Mouse (Mus musculus): ENCODE measurements around the gene Slc5a4a. TPM values are rescaled to one million over a fixed set of nuclear protein-coding genes. Genes with fewer than 3 reads are reported as not detected.

Gene Slc5a4a
- total and polyA plus RNA-seq, 2 experiments from 2014 or later: 0.12 TPM; not detected in 1

GRCm38 (mm10) chr10:76207262-76207796, 60.1 kb downstream of the Slc5a4a start:
- no peak overlapping the region for H3K27ac ChIP-seq (ENCODE audit: low read depth, low read length)
- 92% methylated on average over 13 of the region's 13 CpGs for WGBS
- no peak for ATAC-seq (ENCODE audit: low FRiP score)
- no peak for TF ChIP-seq CTCF (IDR thresholded peaks at IDR 0.05)
- H3K4me2 ChIP-seq (ENCODE audit: low read depth, low read length, poor library complexity, severe bottlenecking): no peak overlapping the region
- H3K36me3 ChIP-seq (ENCODE audit: insufficient read depth, low read length): peaks cover 38% of the 10 kb centered on the region
- H3K9me3 ChIP-seq (ENCODE audit: low read length): no peaks in the 10 kb centered on the region
- no peak for DNase-seq (ENCODE audit: low spot score)
- H3K9ac ChIP-seq (replicated peaks; ENCODE audit: low read length, poor library complexity, severe bottlenecking): no peak overlapping the region
- H3K27me3 ChIP-seq (ENCODE audit: insufficient read depth, low read length): no peaks in the 10 kb centered on the region
- no peak overlapping the region for H3K4me3 ChIP-seq (ENCODE audit: low read depth, low read length)
- no peaks in the 10 kb centered on the region for H3K4me1 ChIP-seq (ENCODE audit: insufficient read depth, low read length)

- Histone ChIP-seq H3K36me3 (ENCODE audit: insufficient read depth, low read length) (peaks cover 44% of the 10 kb centered on the region), H3K27me3 (ENCODE audit: insufficient read depth, low read length) (no peaks in the 10 kb centered on the region), H3K4me1 (ENCODE audit: insufficient read depth, low read length) (no peaks in the 10 kb centered on the region), H3K4me2 (ENCODE audit: low read depth, low read length, poor library complexity, severe bottlenecking) (no peak overlapping the region), H3K9ac (replicated peaks; ENCODE audit: low read length, poor library complexity, severe bottlenecking) (no peak overlapping the region), H3K4me3 (ENCODE audit: low read depth, low read length) (no peak overlapping the region), H3K27ac (ENCODE audit: low read depth, low read length) (no peak overlapping the region), H3K9me3 (ENCODE audit: low read length) (no peaks in the 10 kb centered on the region)
- DNase-seq (ENCODE audit: low spot score) (no peak), ATAC-seq (ENCODE audit: low FRiP score) (no peak)
- no peak for TF ChIP-seq CTCF (IDR thresholded peaks at IDR 0.05)
- WGBS: 94% methylated on average over 8 of the region's 8 CpGs
These were observed 62.0 kb downstream of the Slc5a4a start for GRCm38 (mm10) chr10:76209241-76209640.

- H3K4me2 ChIP-seq (ENCODE audit: low read depth, low read length, poor library complexity, severe bottlenecking): no peak overlapping the region
- H3K36me3 ChIP-seq (ENCODE audit: insufficient read depth, low read length): peaks cover 59% of the 10 kb centered on the region
- no peaks in the 10 kb centered on the region for H3K4me1 ChIP-seq (ENCODE audit: insufficient read depth, low read length)
- WGBS: 94% methylated on average over 7 of the region's 7 CpGs
- H3K9me3 ChIP-seq (ENCODE audit: low read length): no peaks in the 10 kb centered on the region
- no peak overlapping the region for H3K4me3 ChIP-seq (ENCODE audit: low read depth, low read length)
- TF ChIP-seq CTCF (IDR thresholded peaks at IDR 0.05): no peak
- no peaks in the 10 kb centered on the region for H3K27me3 ChIP-seq (ENCODE audit: insufficient read depth, low read length)
- H3K9ac ChIP-seq (replicated peaks; ENCODE audit: low read length, poor library complexity, severe bottlenecking): no peak overlapping the region
- DNase-seq (ENCODE audit: low spot score): no peak
- H3K27ac ChIP-seq (ENCODE audit: low read depth, low read length): no peak overlapping the region
- no peak for ATAC-seq (ENCODE audit: low FRiP score)
These were observed 63.6 kb downstream of the Slc5a4a start for GRCm38 (mm10) chr10:76210806-76211205.

- H3K4me2 ChIP-seq (ENCODE audit: low read depth, low read length, poor library complexity, severe bottlenecking): no peak overlapping the region
- 93% methylated on average over 6 of the region's 6 CpGs for WGBS
- H3K9ac ChIP-seq (replicated peaks; ENCODE audit: low read length, poor library complexity, severe bottlenecking): no peak overlapping the region
These were observed 64.9 kb downstream of the Slc5a4a start for GRCm38 (mm10) chr10:76212121-76212520.

GRCm38 (mm10) chr10:76214161-76214560, 66.9 kb downstream of the Slc5a4a start:
- WGBS: 93% methylated on average over 4 of the region's 4 CpGs
- ATAC-seq (ENCODE audit: low FRiP score): no peak
- no peaks in the 10 kb centered on the region for H3K4me1 ChIP-seq (ENCODE audit: insufficient read depth, low read length)
- H3K4me2 ChIP-seq (ENCODE audit: low read depth, low read length, poor library complexity, severe bottlenecking): no peak overlapping the region
- no peaks in the 10 kb centered on the region for H3K27me3 ChIP-seq (ENCODE audit: insufficient read depth, low read length)
- H3K4me3 ChIP-seq (ENCODE audit: low read depth, low read length): no peak overlapping the region
- no peak overlapping the region for H3K9ac ChIP-seq (replicated peaks; ENCODE audit: low read length, poor library complexity, severe bottlenecking)
- DNase-seq (ENCODE audit: low spot score): no peak
- H3K27ac ChIP-seq (ENCODE audit: low read depth, low read length): no peak overlapping the region
- peaks cover 69% of the 10 kb centered on the region for H3K36me3 ChIP-seq (ENCODE audit: insufficient read depth, low read length)
- TF ChIP-seq CTCF (IDR thresholded peaks at IDR 0.05): no peak
- no peaks in the 10 kb centered on the region for H3K9me3 ChIP-seq (ENCODE audit: low read length)

More at GRCm38 (mm10) chr10:76212121-76212520, 64.9 kb downstream of the Slc5a4a start:
- no peak overlapping the region for H3K27ac ChIP-seq (ENCODE audit: low read depth, low read length)
- H3K4me3 ChIP-seq (ENCODE audit: low read depth, low read length): no peak overlapping the region
- no peaks in the 10 kb centered on the region for H3K9me3 ChIP-seq (ENCODE audit: low read length)
- no peak for TF ChIP-seq CTCF (IDR thresholded peaks at IDR 0.05)
- H3K4me1 ChIP-seq (ENCODE audit: insufficient read depth, low read length): no peaks in the 10 kb centered on the region
- DNase-seq (ENCODE audit: low spot score) (no peak), ATAC-seq (ENCODE audit: low FRiP score) (no peak)
- H3K27me3 ChIP-seq (ENCODE audit: insufficient read depth, low read length): no peaks in the 10 kb centered on the region
- H3K36me3 ChIP-seq (ENCODE audit: insufficient read depth, low read length): peaks cover 66% of the 10 kb centered on the region

GRCm38 (mm10) chr10:76217056-76217455, 69.8 kb downstream of the Slc5a4a start:
- Histone ChIP-seq H3K9me3 (ENCODE audit: low read length) (no peaks in the 10 kb centered on the region), H3K4me3 (ENCODE audit: low read depth, low read length) (no peak overlapping the region), H3K27me3 (ENCODE audit: insufficient read depth, low read length) (no peaks in the 10 kb centered on the region), H3K36me3 (ENCODE audit: insufficient read depth, low read length) (peaks cover 79% of the 10 kb centered on the region), H3K27ac (ENCODE audit: low read depth, low read length) (no peak overlapping the region), H3K4me2 (ENCODE audit: low read depth, low read length, poor library complexity, severe bottlenecking) (no peak overlapping the region), H3K9ac (replicated peaks; ENCODE audit: low read length, poor library complexity, severe bottlenecking) (no peak overlapping the region), H3K4me1 (ENCODE audit: insufficient read depth, low read length) (no peaks in the 10 kb centered on the region)
- ATAC-seq (ENCODE audit: low FRiP score) (no peak), DNase-seq (ENCODE audit: low spot score) (no peak)
- TF ChIP-seq CTCF (IDR thresholded peaks at IDR 0.05): no peak
- WGBS: 97% methylated on average over 17 of the region's 17 CpGs

Measured in midbrain, postnatal 0 days (tissue).